Mouse (Mus musculus) neural tube, embryonic 14.5 days (tissue): ENCODE results near the gene Pbrm1. TPM values are rescaled to one million over a fixed set of nuclear protein-coding genes. Genes with fewer than 3 reads are reported as not detected.

Experiments used
- ATAC-seq: fragments of 200-750 bp; cut with Nextera tagmentation; 2 replicates; pipeline ENCODE4 v1.8.0; 2017; ENCODE audit warnings: low read depth, mild to moderate bottlenecking, moderate TSS enrichment, moderate library complexity
- H3K27ac ChIP-seq: fragments of 300-500 bp; sonication (generic); 2 replicates; pipeline ENCODE4 v1.5.1; 2014; ENCODE audit warnings: low read depth, mild to moderate bottlenecking, control low read depth, low read length, moderate library complexity, mixed read lengths
- H3K27me3 ChIP-seq: fragments of 300-500 bp; sonication (generic); 2 replicates; pipeline ENCODE4 v1.6.1; 2014; ENCODE audit warnings: low read length; ENCODE audit not compliant: control insufficient read depth, insufficient read depth
- H3K36me3 ChIP-seq: fragments of 300-500 bp; sonication (generic); 2 replicates; pipeline ENCODE4 v1.6.1; 2014; ENCODE audit warnings: low read length, mixed read lengths; ENCODE audit not compliant: control insufficient read depth, insufficient read depth
- H3K4me1 ChIP-seq: fragments of 300-500 bp; sonication (generic); 2 replicates; pipeline ENCODE4 v1.6.1; 2014; ENCODE audit warnings: low read length; ENCODE audit not compliant: control insufficient read depth, insufficient read depth
- H3K4me2 ChIP-seq: fragments of 300-500 bp; sonication (generic); 2 replicates; pipeline ENCODE4 v1.6.1; 2014; ENCODE audit warnings: mild to moderate bottlenecking, low read depth, low read length, control low read depth
- H3K4me3 ChIP-seq: fragments of 300-500 bp; sonication (generic); 2 replicates; pipeline ENCODE4 v1.5.1; 2014; ENCODE audit warnings: low read depth, low read length, control low read depth, mixed read lengths
- H3K9ac ChIP-seq: fragments of 300-500 bp; sonication (generic); replicated peaks from 2 replicates; pipeline ENCODE4 v1.6.1; 2014; ENCODE audit warnings: low read depth, mild to moderate bottlenecking, control low read depth, low read length, mixed read lengths
- H3K9me3 ChIP-seq: fragments of 300-500 bp; sonication (generic); 2 replicates; pipeline ENCODE4 v1.6.1; 2016; ENCODE audit warnings: low read length; ENCODE audit not compliant: control insufficient read depth
- WGBS: fragments of 180-500 bp; shearing (Covaris S2); extraction: QIAGEN DNeasy Blood & Tissue Kit; methylation state at CpG from one replicate; pipeline ENCODE4 v1.1.7; 2014; 5-methylcytosine and 5-hydroxymethylcytosine counted together
- polyA plus RNA-seq: library from polyadenylated mRNA; unstranded; fragments of >200 nt; fragmentation: Nextera tagmentation; extraction: Ambion mirVana; gene quantifications from 2 replicates; pipeline ENCODE4 v1.2.1, GENCODE M21; 2014

The Pbrm1 gene
- 94.3 and 104 TPM in 2 replicates for polyA plus RNA-seq

DNA sequence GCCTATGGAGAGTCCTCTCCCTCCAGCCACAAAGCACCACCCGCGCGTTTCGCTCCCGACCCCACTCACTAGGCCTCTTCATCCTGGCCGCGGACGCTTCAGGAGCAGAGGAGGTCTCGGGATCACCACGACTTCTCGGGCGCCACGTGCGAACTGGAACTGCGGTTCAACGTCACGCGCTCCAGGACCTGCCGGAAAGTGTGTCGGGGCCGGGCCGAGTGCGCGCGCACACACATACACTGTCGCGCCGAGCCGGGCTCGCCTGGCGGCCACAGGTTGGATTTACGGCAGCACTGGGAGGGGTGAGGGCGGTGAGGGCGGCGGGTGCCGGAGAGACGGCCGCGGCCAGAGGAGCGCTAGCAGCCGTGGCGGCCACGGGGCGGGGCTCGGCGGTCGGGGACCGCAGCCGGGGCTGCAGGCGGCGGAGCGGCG is at the start of gene Pbrm1, which contains the start of gene Gnl3:
Gene Pbrm1 (plus strand): TSS at position 279 of the 432 bp plus-strand sequence.
Gene Gnl3 (minus strand): TSS at position 293 of the 432 bp plus-strand sequence.
- peak; percentile 96 for ATAC-seq
- Histone ChIP-seq H3K9ac (peak within 1 kb of the TSS; percentile 91), H3K4me3 (peak within 1 kb of the TSS; percentile 72), H3K4me1 (peaks cover 23% of the 10 kb centered on the region), H3K4me2 (peak within 1 kb of the TSS; percentile 83), H3K27me3 (no peaks in the 10 kb centered on the region), H3K27ac (peak within 1 kb of the TSS; percentile 98), H3K36me3 (peaks cover 31% of the 10 kb centered on the region), H3K9me3 (no peaks in the 10 kb centered on the region)
- under 1% methylated on average over 46 of the region's 53 CpGs for WGBS

DNA sequence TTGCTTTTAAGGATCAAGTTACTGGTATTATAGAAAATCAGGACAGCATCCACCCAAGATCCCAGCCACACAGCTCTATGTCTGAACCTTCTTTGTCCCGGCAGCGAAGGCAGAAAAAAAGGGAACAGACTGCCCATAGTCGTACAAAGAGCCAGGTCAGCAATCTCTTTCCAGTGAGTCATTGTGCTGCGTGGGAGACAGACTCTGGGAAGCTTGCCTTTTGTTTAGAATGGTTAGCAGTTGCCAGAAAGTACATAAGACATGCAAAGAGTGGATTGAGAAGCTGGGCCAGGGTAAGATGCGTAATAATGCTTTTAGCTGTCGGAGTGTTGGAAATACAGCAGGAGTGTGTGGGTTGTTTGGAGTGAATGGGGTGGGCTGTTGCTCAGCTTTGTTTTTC is 44.7 kb upstream of the Pbrm1 start:
- H3K4me3 ChIP-seq: no peak overlapping the region
- no peaks in the 10 kb centered on the region for H3K27me3 ChIP-seq
- H3K4me2 ChIP-seq: no peak overlapping the region
- no peaks in the 10 kb centered on the region for H3K4me1 ChIP-seq
- peaks cover 29% of the 10 kb centered on the region; the same call in 1 of the 2 replicates for H3K36me3 ChIP-seq
- 46% methylated on average over 6 of the region's 6 CpGs for WGBS
- no peak for ATAC-seq
- peak overlapping the region; percentile 41 for H3K27ac ChIP-seq
- no peaks in the 10 kb centered on the region for H3K9me3 ChIP-seq
- no peak overlapping the region for H3K9ac ChIP-seq

GRCm38 (mm10) chr14:30976222-30976621 is 42.7 kb upstream of the Pbrm1 start:
- ATAC-seq: no peak
- H3K27me3 ChIP-seq: no peaks in the 10 kb centered on the region
- WGBS: 86% methylated on average over 3 of the region's 3 CpGs
- H3K4me2 ChIP-seq: no peak overlapping the region
- H3K36me3 ChIP-seq: peaks cover 19% of the 10 kb centered on the region; the same call in 1 of the 2 replicates
- H3K4me1 ChIP-seq: no peaks in the 10 kb centered on the region
- H3K27ac ChIP-seq: no peak overlapping the region
- H3K9me3 ChIP-seq: no peaks in the 10 kb centered on the region
- H3K9ac ChIP-seq: no peak overlapping the region
- no peak overlapping the region for H3K4me3 ChIP-seq

- H3K27me3 ChIP-seq: no peaks in the 10 kb centered on the region
- H3K4me3 ChIP-seq: no peak overlapping the region
- no peak overlapping the region for H3K9ac ChIP-seq
- no peak overlapping the region for H3K4me2 ChIP-seq
- no peak overlapping the region for H3K27ac ChIP-seq
- H3K4me1 ChIP-seq: peaks cover 6% of the 10 kb centered on the region; the same call in 1 of the 2 replicates
- ATAC-seq: no peak
- H3K9me3 ChIP-seq: no peaks in the 10 kb centered on the region
- H3K36me3 ChIP-seq: peaks cover 3% of the 10 kb centered on the region; the same call in 1 of the 2 replicates
Observed at GRCm38 (mm10) chr14:30996417-30996816, 22.5 kb upstream of the Pbrm1 start.

GRCm38 (mm10) chr14:31000356-31000755 is 18.6 kb upstream of the Pbrm1 start:
- Histone ChIP-seq H3K36me3 (peaks cover 3% of the 10 kb centered on the region), H3K27ac (no peak overlapping the region), H3K9ac (peak overlapping the region; percentile 86), H3K4me1 (peaks cover 13% of the 10 kb centered on the region), H3K27me3 (no peaks in the 10 kb centered on the region), H3K9me3 (no peaks in the 10 kb centered on the region), H3K4me3 (peak overlapping the region; percentile 94), H3K4me2 (peak overlapping the region; percentile 54)
- 68% methylated on average over 10 of the region's 10 CpGs for WGBS
- ATAC-seq: no peak

DNA sequence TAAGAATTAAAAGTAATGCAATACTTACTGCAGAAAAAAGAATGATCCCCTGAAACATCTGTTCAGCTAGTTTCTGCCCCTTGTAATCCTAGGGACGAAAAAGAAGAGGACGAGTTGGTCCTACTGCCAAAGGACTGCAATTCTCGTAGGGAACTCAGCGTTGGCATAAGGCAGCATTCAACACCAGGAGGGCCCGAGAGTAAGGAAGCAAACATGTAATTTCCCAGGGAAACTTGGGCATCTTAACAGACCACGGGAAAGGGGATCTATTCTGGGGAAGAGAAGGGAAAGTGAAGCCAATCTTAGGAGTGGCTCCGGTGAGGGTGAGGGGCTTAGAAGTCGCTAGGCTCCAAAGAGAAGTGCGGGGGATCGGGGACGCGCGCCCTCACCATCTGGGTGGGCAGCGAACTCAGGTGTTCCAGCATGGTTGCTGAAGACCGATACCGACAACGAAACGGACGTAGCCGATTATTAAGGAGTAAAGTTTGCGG is 18.1 kb upstream of the Pbrm1 start:
- WGBS: under 1% methylated on average over 21 of the region's 21 CpGs
- Histone ChIP-seq H3K27me3 (no peaks in the 10 kb centered on the region), H3K9me3 (no peaks in the 10 kb centered on the region), H3K9ac (peak overlapping the region; percentile 86), H3K27ac (peak overlapping the region; percentile 89), H3K4me3 (peak overlapping the region; percentile 94), H3K4me1 (peaks cover 13% of the 10 kb centered on the region), H3K36me3 (peaks cover 3% of the 10 kb centered on the region), H3K4me2 (peak overlapping the region; percentile 54)
- peak; percentile 49 for ATAC-seq

- under 1% methylated on average over 79 of the region's 84 CpGs for WGBS
Observed at GRCm38 (mm10) chr14:31001307-31002205, 17.4 kb upstream of the Pbrm1 start, which contains the start of the genes Glt8d1 and Spcs1. Gene Glt8d1, plus strand, starts transcription at chr14:31001400. Gene Spcs1, minus strand, starts transcription at chr14:31001672.

GRCm38 (mm10) chr14:31004527-31004926 is 14.4 kb upstream of the Pbrm1 start:
- H3K9me3 ChIP-seq: no peaks in the 10 kb centered on the region
- WGBS: 87% methylated on average over 2 of the region's 2 CpGs
- H3K36me3 ChIP-seq: peaks cover 14% of the 10 kb centered on the region
- peaks cover 13% of the 10 kb centered on the region for H3K4me1 ChIP-seq
- H3K4me3 ChIP-seq: no peak overlapping the region
- ATAC-seq: no peak
- no peak overlapping the region for H3K9ac ChIP-seq
- H3K27ac ChIP-seq: no peak overlapping the region
- H3K4me2 ChIP-seq: no peak overlapping the region
- H3K27me3 ChIP-seq: no peaks in the 10 kb centered on the region

More at GRCm38 (mm10) chr14:31001307-31002205, 17.4 kb upstream of the Pbrm1 start, which contains the start of the genes Glt8d1 and Spcs1:
- ATAC-seq: peak; percentile 94
- Histone ChIP-seq H3K27me3 (no peaks in the 10 kb centered on the region), H3K9me3 (no peaks in the 10 kb centered on the region), H3K4me2 (peak within 1 kb of the TSS; percentile 54), H3K4me1 (peaks cover 13% of the 10 kb centered on the region), H3K9ac (peak within 1 kb of the TSS; percentile 86), H3K27ac (peak within 1 kb of the TSS; percentile 89), H3K36me3 (peaks cover 3% of the 10 kb centered on the region), H3K4me3 (peak within 1 kb of the TSS; percentile 94)

DNA sequence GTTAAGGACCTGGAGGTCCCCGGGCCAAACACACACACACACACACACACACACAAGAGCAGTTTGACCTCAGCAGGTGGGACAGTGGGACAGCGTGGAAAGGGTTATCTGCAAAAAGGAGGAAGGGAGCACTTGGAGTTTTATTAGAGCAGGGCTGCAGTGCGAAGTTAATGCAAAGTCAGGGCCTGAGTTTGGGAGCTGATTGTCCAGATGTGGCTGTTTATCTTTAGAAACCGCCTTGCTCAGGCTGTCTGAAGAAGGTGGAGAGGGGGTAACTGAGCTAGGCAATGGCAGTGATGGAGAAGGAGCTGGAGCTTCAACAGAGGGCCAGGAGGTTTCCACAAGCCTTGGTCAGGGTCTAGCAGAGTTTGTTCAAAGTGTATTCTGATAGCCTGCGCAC is 12.2 kb upstream of the Pbrm1 start:
- H3K9ac ChIP-seq: no peak overlapping the region
- 79% methylated on average over 5 of the region's 5 CpGs for WGBS
- no peak for ATAC-seq
- no peak overlapping the region for H3K4me3 ChIP-seq
- no peak overlapping the region for H3K27ac ChIP-seq
- peaks cover 32% of the 10 kb centered on the region for H3K36me3 ChIP-seq
- H3K27me3 ChIP-seq: no peaks in the 10 kb centered on the region
- H3K9me3 ChIP-seq: no peaks in the 10 kb centered on the region
- no peak overlapping the region for H3K4me2 ChIP-seq
- peaks cover 6% of the 10 kb centered on the region for H3K4me1 ChIP-seq
